Mouse (Mus musculus) liver, embryonic 15.5 days (tissue): ENCODE measurements at regions not wholly inside any gene's neighbourhood (a gene's known extent, or its start where the extent isn't known, plus 50 kb on each side); places are given as distances from the start of the nearest gene placed in this dataset.

Experiments
- ATAC-seq: fragments of 200-750 bp; cut with Nextera tagmentation; 2 replicates; pipeline ENCODE4 v1.8.0; 2017; ENCODE audit warnings: moderate number of reproducible peaks, mild to moderate bottlenecking, moderate library complexity; ENCODE audit not compliant: insufficient read depth
- H3K27ac ChIP-seq: fragments of 300-500 bp; sonication (generic); replicated peaks from 2 replicates; pipeline ENCODE4 v1.5.1; 2015; ENCODE audit warnings: mild to moderate bottlenecking, inconsistent platforms
- H3K27me3 ChIP-seq: fragments of 300-500 bp; sonication (generic); 2 replicates; pipeline ENCODE4 v1.6.1; 2015; ENCODE audit warnings: mild to moderate bottlenecking, inconsistent platforms
- H3K36me3 ChIP-seq: fragments of 300-500 bp; sonication (generic); replicated peaks from 2 replicates; pipeline ENCODE4 v1.6.1; 2015; ENCODE audit warnings: moderate library complexity, mild to moderate bottlenecking, inconsistent platforms
- H3K4me1 ChIP-seq: fragments of 300-500 bp; sonication (generic); replicated peaks from 2 replicates; pipeline ENCODE4 v1.6.1; 2015; ENCODE audit warnings: inconsistent platforms
- H3K4me2 ChIP-seq: fragments of 300-500 bp; sonication (generic); 2 replicates; pipeline ENCODE4 v1.6.1; 2015; ENCODE audit warnings: moderate library complexity, mild to moderate bottlenecking, inconsistent platforms
- H3K4me3 ChIP-seq: fragments of 300-500 bp; sonication (generic); replicated peaks from 2 replicates; pipeline ENCODE4 v1.5.1; 2015; ENCODE audit warnings: mild to moderate bottlenecking, inconsistent platforms
- H3K9ac ChIP-seq: fragments of 300-500 bp; sonication (generic); 2 replicates; pipeline ENCODE4 v1.6.1; 2015; ENCODE audit warnings: moderate library complexity, mild to moderate bottlenecking, inconsistent platforms
- H3K9me3 ChIP-seq: fragments of 300-500 bp; sonication (generic); replicated peaks from 2 replicates; pipeline ENCODE4 v1.6.1; 2016; ENCODE audit warnings: inconsistent platforms
- WGBS: fragments of 180-500 bp; shearing (Covaris S2); methylation state at CpG from one replicate; pipeline ENCODE4 v1.1.7; 2015; ENCODE audit warnings: mixed read lengths; ENCODE audit not compliant: insufficient replicate concordance; 5-methylcytosine and 5-hydroxymethylcytosine counted together

- Histone ChIP-seq H3K27ac (no peak overlapping the region), H3K9ac (no peak overlapping the region), H3K27me3 (no peaks in the 10 kb centered on the region), H3K4me3 (no peak overlapping the region), H3K4me2 (no peak overlapping the region), H3K9me3 (no peaks in the 10 kb centered on the region), H3K4me1 (no peaks in the 10 kb centered on the region), H3K36me3 (no peaks in the 10 kb centered on the region)
- no peak for ATAC-seq
- 53% methylated on average over 4 of the region's 4 CpGs for WGBS
These were observed 101.8 kb downstream of the Gm12728 start for GRCm38 (mm10) chr4:105891438-105891837.

DNA sequence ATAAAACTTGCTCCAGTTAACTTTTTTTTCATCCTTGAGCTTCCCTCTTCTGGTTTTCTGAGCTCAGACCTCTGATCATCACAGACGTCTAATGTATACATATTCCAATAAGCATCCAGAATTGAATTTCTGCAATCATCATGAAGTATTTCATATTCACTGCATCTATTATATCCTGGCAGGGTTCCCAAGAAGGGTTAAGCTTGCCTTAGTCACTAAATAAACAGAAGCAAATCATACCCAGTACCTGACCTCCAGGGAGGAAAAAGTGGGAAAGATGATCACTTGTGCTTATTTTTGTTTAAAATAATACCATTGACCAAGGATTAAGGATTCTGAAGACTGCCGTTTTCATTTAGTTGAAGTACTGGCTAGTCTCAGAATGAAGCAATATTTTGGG, 102.4 kb downstream of the Gm12728 start:
- H3K9me3 ChIP-seq, result no peaks in the 10 kb centered on the region
- H3K4me2 ChIP-seq, result no peak overlapping the region
- no peak for ATAC-seq
- no peak overlapping the region for H3K9ac ChIP-seq
- 58% methylated on average over 2 of the region's 2 CpGs for WGBS
- H3K27ac ChIP-seq, result no peak overlapping the region
- H3K4me3 ChIP-seq, result no peak overlapping the region
- no peaks in the 10 kb centered on the region for H3K36me3 ChIP-seq
- no peaks in the 10 kb centered on the region for H3K4me1 ChIP-seq
- H3K27me3 ChIP-seq, result no peaks in the 10 kb centered on the region

- Histone ChIP-seq H3K9me3 (no peaks in the 10 kb centered on the region), H3K36me3 (no peaks in the 10 kb centered on the region), H3K4me2 (no peak overlapping the region), H3K4me1 (no peaks in the 10 kb centered on the region), H3K4me3 (no peak overlapping the region), H3K27ac (no peak overlapping the region), H3K9ac (no peak overlapping the region), H3K27me3 (no peaks in the 10 kb centered on the region)
- no peak for ATAC-seq
- 28% methylated on average over 2 of the region's 2 CpGs for WGBS
These were observed 105.4 kb downstream of the Gm12728 start for GRCm38 (mm10) chr4:105895116-105895515.

DNA sequence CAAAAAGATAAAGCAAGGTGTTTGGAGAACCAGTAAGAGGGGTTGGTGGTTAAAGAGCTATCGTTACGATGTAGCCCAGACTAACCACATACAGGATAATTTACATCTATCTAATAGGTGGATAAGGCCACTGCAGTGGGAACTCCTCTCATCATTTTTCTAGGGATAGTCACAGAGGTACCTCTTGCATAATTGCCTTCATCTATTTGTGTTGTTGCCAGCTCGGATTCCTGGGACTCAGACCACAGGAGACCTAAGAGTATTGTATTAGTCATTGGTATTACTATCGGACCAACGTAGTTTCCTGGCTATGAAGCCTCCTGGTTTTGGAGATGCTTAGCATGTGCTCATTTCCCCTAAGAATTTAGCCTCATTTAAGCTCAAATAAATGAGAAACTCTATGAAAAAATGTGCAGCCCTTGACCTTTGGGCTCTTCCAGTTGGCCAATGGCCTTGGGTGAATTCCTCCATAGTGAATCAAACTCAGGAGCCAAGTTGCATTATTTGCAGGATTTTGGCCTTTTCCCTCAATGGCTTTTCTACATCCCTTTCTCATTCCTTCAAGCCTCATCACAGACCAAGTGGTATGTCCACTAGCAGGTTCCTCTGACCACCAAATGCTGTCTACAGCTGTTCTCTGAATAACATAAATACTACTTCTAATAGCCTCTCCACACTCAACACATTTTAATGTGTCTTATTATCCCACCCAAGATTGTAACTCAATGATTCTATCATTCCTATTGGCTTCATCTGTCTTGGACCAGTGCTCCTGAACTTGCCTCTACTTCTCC, 108.6 kb downstream of the Gm12728 start:
- 70% methylated on average over 5 of the region's 5 CpGs for WGBS
- H3K27ac ChIP-seq, result no peak overlapping the region
- no peak overlapping the region for H3K4me2 ChIP-seq
- H3K9me3 ChIP-seq, result no peaks in the 10 kb centered on the region
- no peaks in the 10 kb centered on the region for H3K27me3 ChIP-seq
- ATAC-seq, result no peak
- H3K36me3 ChIP-seq, result no peaks in the 10 kb centered on the region
- no peak overlapping the region for H3K9ac ChIP-seq
- no peaks in the 10 kb centered on the region for H3K4me1 ChIP-seq
- no peak overlapping the region for H3K4me3 ChIP-seq

- 63% methylated on average over 8 of the region's 8 CpGs for WGBS
- no peak overlapping the region for H3K4me3 ChIP-seq
- no peaks in the 10 kb centered on the region for H3K36me3 ChIP-seq
- no peak overlapping the region for H3K27ac ChIP-seq
- H3K9ac ChIP-seq, result no peak overlapping the region
- no peak overlapping the region for H3K4me2 ChIP-seq
- ATAC-seq, result no peak
- H3K4me1 ChIP-seq, result no peaks in the 10 kb centered on the region
- no peaks in the 10 kb centered on the region for H3K27me3 ChIP-seq
- H3K9me3 ChIP-seq, result no peaks in the 10 kb centered on the region
These were observed 115.2 kb downstream of the Gm12728 start for GRCm38 (mm10) chr4:105904896-105905295.

DNA sequence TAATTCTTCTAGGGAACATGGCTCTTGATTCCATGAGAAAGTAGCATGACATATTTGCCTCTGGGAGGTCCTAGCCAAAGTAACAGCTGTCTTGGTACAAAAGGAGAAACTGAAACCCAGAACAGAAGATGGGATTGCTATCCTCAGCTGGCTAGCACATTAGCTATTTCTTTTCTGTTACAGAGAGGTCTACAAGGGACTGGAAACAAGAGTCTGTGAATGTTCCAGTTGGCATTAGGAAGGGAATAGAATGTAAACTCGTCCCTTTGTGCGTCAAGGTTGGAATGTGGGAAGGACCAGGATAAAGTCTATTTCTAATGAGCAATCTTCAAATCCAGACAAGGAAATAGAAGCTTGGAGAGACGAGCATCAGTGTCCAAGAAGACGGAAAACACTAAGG, 116.7 kb downstream of the Gm12728 start:
- Histone ChIP-seq H3K9ac (no peak overlapping the region), H3K4me1 (no peaks in the 10 kb centered on the region), H3K27ac (no peak overlapping the region), H3K9me3 (no peaks in the 10 kb centered on the region), H3K4me3 (no peak overlapping the region), H3K27me3 (no peaks in the 10 kb centered on the region), H3K4me2 (no peak overlapping the region), H3K36me3 (no peaks in the 10 kb centered on the region)
- WGBS, result 61% methylated on average over 4 of the region's 4 CpGs
- ATAC-seq, result no peak

GRCm38 (mm10) chr4:105907611-105908010, 117.9 kb downstream of the Gm12728 start:
- Histone ChIP-seq H3K4me3 (no peak overlapping the region), H3K4me2 (no peak overlapping the region), H3K9ac (no peak overlapping the region), H3K36me3 (no peaks in the 10 kb centered on the region), H3K9me3 (no peaks in the 10 kb centered on the region), H3K4me1 (no peaks in the 10 kb centered on the region), H3K27me3 (no peaks in the 10 kb centered on the region), H3K27ac (no peak overlapping the region)
- no peak for ATAC-seq
- WGBS, result 68% methylated on average over 7 of the region's 7 CpGs

DNA sequence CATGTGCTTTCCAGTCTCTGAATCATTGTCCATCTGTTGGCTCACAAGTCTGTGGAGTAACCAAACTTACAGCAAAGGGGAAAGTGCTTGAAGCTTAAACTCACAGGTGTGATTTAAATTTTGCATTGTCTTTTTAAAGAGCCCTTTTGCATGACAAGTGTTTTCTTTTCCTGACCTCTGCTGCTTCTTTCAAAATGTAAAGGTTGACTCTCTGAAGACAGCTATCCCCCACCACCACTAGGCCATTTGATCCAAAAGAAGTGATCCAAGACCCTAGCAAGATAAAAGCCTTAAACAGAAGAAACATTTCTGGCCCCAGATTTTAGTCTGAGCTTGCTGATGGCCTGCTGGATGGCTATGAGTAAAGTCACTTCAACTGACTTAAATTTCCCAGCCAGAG, 118.6 kb downstream of the Gm12728 start:
- no peak overlapping the region for H3K9ac ChIP-seq

GRCm38 (mm10) chr4:105909272-105909671, 119.6 kb downstream of the Gm12728 start:
- WGBS, result 15% methylated on average over 4 of the region's 4 CpGs
- Histone ChIP-seq H3K36me3 (no peaks in the 10 kb centered on the region), H3K27me3 (no peaks in the 10 kb centered on the region), H3K4me1 (no peaks in the 10 kb centered on the region), H3K4me2 (no peak overlapping the region), H3K27ac (no peak overlapping the region), H3K4me3 (no peak overlapping the region), H3K9me3 (no peaks in the 10 kb centered on the region), H3K9ac (no peak overlapping the region)
- no peak for ATAC-seq

More for the DNA sequence above, 118.6 kb downstream of the Gm12728 start:
- Histone ChIP-seq H3K27ac (no peak overlapping the region), H3K36me3 (no peaks in the 10 kb centered on the region), H3K4me2 (no peak overlapping the region), H3K27me3 (no peaks in the 10 kb centered on the region), H3K4me3 (no peak overlapping the region), H3K4me1 (no peaks in the 10 kb centered on the region), H3K9me3 (no peaks in the 10 kb centered on the region)
- no peak for ATAC-seq

DNA sequence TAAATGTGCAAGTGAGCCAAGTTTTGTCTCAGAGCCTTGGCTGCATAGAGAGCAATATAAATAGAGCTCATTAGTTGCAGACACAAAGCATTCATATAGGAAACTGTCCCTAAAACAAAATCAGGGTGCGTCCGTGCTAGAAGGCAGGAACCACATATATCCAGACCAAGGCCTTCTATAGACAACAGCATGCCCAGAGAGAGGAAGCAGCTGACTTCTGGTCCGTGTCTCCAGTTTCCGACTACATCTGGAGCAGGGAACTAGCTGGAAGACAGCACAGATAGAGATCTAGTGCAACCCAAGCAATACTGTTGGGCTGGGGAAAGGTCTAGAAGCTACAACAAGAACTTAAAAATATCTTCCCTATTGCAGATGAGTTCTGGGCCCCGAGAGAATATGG, 121.0 kb downstream of the Gm12728 start:
- H3K36me3 ChIP-seq, result no peaks in the 10 kb centered on the region
- no peak for ATAC-seq
- H3K4me3 ChIP-seq, result no peak overlapping the region
- H3K9ac ChIP-seq, result no peak overlapping the region
- H3K4me1 ChIP-seq, result no peaks in the 10 kb centered on the region
- H3K4me2 ChIP-seq, result no peak overlapping the region
- WGBS, result 54% methylated on average over 5 of the region's 5 CpGs
- H3K27me3 ChIP-seq, result no peaks in the 10 kb centered on the region
- no peak overlapping the region for H3K27ac ChIP-seq
- H3K9me3 ChIP-seq, result no peaks in the 10 kb centered on the region

DNA sequence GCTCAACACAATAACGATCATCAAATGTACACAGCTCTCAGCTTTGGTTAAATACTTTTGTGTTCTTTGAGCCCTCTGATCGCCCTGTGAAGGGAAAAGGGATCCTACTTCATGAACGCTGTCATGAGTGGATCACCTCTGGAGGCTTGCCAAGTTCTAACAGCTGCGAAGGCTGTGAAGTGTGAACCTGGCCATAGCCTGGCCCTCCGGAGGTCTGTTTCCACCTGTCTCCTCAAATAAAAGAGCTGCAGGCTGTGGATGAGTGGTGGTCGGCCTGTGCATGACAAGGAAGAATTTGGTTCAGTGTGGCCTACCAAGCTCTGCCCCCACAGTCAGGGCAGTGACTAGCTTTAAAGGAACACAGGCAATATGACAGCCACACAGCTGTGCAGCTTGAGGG, 122.0 kb downstream of the Gm12728 start:
- ATAC-seq, result no peak
- H3K9me3 ChIP-seq, result no peaks in the 10 kb centered on the region
- H3K27me3 ChIP-seq, result no peaks in the 10 kb centered on the region
- H3K9ac ChIP-seq, result no peak overlapping the region
- H3K4me3 ChIP-seq, result no peak overlapping the region
- 63% methylated on average over 6 of the region's 6 CpGs for WGBS
- no peak overlapping the region for H3K4me2 ChIP-seq
- no peak overlapping the region for H3K27ac ChIP-seq
- no peaks in the 10 kb centered on the region for H3K36me3 ChIP-seq
- no peaks in the 10 kb centered on the region for H3K4me1 ChIP-seq

GRCm38 (mm10) chr4:105912296-105912695, 122.6 kb downstream of the Gm12728 start:
- Histone ChIP-seq H3K4me3 (no peak overlapping the region), H3K27me3 (no peaks in the 10 kb centered on the region), H3K4me1 (no peaks in the 10 kb centered on the region), H3K9me3 (no peaks in the 10 kb centered on the region), H3K9ac (no peak overlapping the region), H3K27ac (no peak overlapping the region), H3K4me2 (no peak overlapping the region), H3K36me3 (no peaks in the 10 kb centered on the region)
- ATAC-seq, result no peak
- 71% methylated on average over 4 of the region's 4 CpGs for WGBS
